Mouse (Mus musculus) stomach, postnatal 0 days (tissue): Measurements from ENCODE around the gene Mab21l3.

Experiments used
- CTCF ChIP-seq: IDR thresholded peaks from 2 replicates; pipeline ENCODE4 v1.5.1; 2016; ENCODE audit warnings: antibody characterized with exemption, low read depth, mild to moderate bottlenecking, moderate library complexity
- EP300 ChIP-seq: optimal IDR thresholded peaks from 2 replicates; pipeline ENCODE3; 2016; ENCODE audit warnings: antibody characterized with exemption

DNA sequence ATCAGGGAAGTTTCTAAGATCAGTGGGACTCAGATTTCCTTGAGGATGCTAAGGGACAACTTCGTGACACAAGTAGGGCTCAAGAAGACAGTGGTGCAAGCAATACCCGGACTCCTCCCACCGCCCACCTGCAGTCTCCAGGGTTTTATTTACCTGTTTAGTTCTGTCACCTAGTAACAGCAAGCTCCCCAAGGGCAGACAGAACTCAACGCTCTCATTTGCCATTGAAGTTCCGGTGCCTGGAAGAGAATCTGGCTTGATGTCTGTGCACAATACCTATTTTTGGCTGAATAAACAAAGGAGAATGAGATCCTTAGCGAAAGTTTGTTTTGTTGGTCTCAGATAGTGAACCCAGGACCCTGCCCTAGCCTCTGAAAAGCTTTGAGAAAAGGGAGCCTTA lies 45.0 kb downstream of the Mab21l3 start:
- TF ChIP-seq CTCF (no peak), EP300 (no peak)
